Mouse (Mus musculus): ENCODE data around the gene Sik3.
"Not testable (repeated sequence)": the region's sequence is repeated elsewhere in the genome, so short reads cannot be mapped to it uniquely, and the experiment has no call there.

Gene Sik3

DNA sequence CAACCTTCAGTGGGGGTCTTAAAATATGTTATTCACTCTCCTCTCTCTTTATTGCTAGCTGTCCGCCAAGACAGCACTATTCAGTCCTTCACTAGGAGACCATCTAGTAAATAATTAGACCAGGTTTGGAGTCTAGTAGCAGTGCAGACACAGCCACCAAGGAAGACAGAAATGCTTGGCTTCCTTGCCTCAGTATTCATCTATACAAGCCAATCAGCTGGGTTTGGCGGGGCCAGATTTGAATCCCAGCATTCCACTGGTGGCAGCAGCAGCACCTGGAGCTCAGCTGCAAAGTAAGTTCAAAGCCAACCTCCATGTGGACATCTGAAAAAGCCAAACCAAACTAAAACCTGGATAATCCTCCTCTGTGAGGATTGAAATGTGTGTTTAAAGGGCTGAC, 47.6 kb downstream of the Sik3 start:
- DNase-seq: peak; percentile 35 to 41

DNA sequence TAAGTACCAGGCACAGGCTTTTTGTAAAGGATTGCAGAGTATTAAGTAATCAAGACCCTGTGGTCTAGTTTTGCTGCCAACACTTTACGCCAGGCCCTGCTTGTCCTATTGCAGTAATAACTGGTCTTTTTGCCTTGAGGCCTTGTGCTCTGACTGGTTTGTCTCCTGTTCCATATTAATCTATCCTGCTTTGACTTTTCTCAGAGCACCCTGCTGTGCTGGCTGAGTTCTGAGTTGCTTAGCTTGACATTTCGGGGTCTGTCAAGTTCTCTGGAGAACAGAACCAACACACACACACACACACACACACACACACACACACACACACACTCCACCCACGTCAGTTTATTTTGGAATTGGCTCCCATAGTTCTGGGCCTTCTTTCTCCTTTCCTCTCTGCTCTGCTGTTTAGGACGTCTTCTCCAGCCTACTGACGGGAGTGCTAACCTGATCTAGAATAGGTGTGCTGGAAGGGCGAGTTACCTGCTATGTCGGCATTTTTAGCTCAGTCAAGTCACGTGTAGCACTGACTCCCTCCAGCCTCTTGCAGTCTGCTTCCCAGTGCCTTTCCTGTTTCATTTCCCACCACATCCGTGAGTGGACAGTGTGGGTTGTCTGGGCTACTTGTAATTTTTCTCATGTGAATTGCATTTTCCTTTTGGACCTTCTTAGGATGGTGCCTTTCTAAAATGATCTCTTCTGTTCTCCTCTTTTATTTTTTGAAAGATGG, 49.2 kb downstream of the Sik3 start:
- DNase-seq: peak; percentile 41 to 54

DNA sequence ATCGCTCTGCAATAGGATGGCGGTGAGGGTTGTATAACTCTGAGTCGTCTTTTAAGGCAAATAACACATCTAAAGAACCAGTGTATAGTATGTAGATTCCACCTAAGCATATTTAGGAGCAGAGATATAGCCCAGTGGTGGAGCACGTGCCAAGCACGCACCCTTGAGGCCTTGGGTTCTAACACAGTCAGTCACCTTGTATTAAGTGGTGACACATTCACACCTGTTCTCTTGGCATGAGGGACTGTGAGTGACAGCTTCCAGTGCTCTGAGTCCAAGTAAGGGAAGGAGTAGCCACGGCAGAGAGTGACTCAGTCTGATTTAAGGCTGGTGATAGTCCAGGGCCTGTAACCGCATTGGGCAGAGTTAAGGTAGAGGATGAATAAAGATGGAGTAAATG, 51.7 kb downstream of the Sik3 start:
- DNase-seq: no peak

DNA sequence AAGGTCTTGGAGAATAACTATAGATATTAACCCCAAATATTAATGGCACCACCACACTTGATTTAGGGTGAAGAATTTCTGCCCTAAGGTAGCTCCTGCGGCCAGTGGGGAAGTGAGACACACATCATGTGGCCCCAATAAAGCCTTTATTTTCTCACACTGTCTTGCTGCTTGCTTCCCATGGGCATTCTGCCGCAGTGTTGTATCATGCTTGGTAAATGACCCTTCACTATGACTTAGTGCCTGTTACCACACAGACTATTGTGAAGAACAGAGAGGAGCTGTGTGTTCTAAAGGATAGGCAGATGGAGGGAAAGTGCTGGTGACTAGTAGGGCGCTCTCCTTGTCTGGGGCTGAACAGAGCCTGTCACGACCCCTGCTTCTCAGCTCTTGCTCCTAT, 54.1 kb downstream of the Sik3 start:
- no peak for DNase-seq

DNA sequence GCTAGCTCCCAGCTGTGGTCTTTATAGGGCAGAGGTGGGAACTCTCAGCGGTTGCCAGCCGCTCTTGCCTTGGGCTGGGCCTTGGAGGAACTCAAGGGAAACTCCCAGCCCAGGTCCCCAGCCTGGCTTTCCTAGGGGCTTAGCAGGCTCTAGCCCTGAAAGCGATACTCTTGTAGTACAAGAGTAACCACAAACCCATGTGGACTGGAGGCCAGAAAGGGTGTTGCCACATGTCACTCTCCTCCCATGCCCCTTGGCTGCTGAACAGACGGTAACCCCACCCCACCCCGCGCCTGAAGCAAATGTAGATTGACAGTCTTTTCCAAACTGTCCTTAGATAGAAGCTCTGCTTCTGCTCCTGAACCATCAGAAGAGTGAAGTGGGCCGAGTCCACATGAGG, 55.1 kb downstream of the Sik3 start:
- no peak for DNase-seq

DNA sequence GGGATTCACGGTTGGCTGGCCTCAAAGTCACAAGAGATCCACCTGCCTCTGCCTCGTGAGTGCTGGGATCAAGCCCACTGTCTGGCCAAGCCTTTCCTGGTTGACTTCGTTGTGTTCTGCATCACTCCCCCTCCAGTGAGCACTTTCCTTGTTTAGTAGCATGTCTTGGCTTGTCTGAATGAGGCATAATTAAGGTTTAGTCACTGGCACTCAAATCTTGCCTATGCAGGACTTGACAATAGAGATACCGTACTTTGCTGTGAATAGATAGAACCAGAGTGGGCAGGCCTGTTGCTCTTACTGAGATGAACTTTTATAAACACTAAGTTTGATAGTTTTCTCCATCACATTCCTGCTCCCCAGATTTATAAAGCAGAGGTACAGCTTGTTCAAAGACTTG, 56.4 kb downstream of the Sik3 start:
- DNase-seq: peak in 1 of 2 experiments; percentile 51

DNA sequence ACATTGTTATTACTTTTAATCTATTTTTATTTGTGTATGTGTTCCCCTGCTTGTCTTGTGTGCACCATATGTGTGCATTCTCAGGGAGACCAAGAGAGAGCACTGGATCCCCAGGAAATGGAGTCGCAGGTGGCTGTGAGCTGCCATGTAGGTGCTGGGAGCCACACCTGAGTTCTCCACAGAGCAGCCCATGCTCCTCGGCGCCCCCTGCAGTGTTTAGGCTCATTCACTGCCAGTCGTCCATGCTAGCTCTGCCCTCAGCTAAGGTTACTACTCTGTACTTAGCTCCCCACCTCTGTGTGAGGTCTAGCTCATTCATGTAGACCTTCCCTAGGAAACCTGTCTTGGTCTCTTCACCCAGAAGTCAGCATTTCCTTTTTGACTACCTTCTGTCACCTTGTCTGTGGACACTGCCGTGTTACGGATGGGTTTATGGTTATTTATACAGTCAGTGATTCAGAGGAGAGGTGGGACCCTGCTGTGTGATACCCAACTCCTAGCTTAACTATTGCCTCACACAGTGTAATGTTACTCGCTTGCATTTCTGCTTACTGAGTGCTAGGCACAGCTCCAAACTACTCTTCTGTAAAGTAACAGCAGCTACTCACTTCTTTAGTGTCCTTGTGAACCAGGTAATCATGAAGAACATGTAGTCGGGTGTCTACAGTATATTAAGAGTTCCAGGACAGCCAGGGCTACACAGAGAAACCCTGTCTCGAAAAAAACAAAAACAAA, 59.6 kb downstream of the Sik3 start:
- DNase-seq: peak; percentile 43 to 58

DNA sequence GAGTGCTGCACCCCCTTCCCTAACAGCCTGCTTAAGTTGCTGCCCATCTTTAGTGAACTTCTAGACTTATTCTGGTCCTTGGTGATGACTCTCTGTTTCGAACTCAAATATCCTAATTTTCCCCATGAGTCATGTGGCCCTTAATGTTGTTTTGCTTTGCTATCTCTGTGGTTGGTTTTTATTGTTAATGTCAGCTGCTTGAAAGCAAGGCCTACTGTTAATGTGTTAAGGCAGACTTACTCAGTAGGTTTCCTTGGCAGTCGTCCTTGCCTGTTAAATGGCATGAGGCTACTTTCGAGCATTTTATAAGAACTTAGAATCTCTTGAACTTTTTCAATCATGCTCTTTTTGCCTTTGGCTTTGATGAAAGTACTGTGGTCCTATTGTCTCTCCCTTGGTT, 60.8 kb downstream of the Sik3 start:
- DNase-seq: no peak

DNA sequence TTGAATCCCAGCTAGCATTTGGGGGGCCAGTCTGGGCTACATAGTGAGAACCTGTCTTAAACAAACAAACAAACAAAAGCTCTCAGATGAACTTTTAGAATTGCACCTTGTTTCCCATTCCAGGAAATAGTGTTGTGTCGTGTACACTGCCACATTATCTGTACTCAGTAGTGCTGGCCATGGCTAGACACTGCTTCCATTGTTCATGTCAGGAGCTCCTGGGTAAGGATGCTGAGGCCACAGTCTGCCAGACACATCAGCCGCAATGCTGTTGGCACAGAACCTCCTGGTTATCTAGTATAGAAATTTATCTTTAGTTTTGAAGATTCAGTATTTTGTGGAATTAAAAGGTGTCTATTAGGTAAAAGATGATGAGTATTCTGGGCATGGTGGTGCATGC, 63.0 kb downstream of the Sik3 start:
- no peak for DNase-seq

DNA sequence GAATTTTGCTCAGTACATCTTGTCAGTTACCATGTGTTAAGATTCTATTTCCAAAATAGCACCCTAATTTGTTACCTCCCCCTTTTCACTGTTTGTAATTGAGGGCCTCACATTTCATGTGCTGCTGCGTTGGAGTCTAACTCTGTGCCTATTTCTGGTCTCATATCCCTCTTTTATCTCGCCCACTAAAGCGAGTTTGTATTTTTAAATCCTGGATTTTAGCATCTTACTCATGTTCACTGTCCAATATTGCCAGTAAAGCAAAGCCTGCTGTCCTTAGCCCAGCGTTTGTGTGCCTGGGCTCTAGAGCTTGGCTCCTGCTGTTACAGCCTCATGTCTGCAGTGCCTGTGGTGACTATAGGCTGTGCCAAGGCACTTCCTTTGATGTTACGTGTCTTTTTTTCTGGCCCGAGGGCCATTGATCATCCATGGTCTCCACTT, 69.8 kb downstream of the Sik3 start:
- DNase-seq: no peak

DNA sequence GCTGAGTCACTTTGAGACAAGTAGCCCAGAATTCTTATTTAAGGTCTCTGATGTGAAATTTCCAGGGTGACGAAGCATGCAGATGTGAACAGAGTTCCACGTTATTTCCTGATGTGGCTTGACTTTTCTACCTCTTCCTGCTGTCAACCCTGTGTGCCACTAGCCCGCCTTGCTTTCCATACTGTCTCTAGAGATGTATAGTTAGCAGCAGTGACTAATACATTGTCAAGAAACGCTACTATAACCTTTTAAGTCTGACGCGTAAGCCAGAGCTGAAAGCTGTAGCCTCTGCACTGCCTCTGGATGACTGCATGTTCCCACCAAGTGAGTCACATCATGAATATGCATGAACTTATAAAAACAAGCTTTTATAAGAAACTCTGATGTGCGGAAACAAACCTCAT, 70.9 kb downstream of the Sik3 start:
- DNase-seq: no peak

DNA sequence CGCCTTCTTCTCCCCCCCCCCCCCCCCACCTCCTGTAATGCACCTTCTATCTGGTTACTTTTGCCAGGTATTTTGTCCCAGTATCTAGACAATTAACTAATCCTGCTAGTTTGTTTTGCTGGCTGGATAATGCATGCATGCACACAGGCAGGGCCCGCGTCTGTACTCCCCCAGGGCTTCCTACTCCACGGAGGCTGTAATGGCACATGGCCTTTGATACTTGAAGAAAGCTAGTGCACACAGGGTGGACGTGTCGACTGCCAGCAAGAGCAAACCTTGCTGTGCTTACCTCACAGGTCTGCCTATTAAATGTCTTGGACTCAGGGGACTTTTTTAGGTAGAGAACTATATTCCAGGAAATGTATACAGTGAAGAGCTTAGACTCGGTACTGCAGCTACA, 73.3 kb downstream of the Sik3 start:
- DNase-seq: peak; percentile 66 to 80

DNA sequence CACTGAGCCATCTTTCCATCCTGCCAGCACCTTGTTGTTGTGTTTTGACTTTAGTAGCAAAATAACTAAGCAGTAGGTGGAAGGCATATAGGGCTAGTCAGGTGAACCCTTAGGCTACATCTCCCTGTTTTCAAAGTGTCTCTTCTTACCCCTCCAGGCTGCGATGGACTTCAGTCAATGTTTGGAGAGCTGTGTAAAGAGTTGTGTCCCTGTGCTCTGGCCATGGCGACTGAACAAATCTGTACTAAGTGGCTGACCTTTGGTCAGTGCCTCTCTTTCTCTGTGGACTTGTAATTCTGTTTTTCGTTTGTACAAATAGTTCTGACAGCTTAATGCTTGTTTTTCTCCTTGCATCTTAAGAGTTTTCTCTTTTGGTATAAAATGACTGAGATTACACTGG, 74.2 kb downstream of the Sik3 start:
- peak; percentile 53 to 72 for DNase-seq

DNA sequence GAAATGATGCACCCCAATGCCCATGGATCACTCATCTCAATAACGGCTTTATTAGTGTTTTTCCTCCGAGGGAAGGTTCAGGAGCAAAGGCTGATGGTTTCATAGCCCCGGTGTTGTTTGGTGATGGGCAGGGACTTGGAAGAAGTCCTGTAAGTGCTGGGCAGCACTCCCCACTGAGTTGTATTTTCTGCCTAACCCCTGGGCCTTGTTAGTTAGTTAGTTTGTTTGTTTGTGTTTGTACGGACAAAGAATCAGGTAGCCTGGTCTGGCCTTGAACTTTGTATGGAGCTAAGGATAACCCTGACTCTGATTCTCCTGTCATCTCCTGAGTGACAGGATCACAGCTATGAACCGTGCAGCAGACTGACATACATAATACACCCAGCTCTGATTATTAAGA, 74.8 kb downstream of the Sik3 start:
- DNase-seq: no peak

DNA sequence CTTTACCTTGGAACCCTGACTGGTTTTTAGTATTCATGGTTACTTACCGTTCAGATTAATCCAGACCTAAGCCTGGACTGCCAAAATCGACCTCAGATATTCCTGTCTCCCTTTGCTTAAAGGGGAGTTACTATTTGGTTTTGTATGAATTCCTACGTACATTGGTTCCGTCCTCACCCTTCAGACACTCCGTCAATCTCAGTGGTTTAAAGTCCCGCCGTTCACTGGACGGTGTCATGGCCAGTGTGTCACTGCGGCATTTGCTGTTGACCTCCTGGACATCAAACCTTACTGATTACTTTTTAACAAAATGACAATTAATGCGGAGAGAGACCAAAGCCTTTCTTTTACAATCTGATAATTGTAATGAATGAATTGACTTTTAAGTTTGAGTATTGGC, 76.1 kb downstream of the Sik3 start:
- no peak for DNase-seq

DNA sequence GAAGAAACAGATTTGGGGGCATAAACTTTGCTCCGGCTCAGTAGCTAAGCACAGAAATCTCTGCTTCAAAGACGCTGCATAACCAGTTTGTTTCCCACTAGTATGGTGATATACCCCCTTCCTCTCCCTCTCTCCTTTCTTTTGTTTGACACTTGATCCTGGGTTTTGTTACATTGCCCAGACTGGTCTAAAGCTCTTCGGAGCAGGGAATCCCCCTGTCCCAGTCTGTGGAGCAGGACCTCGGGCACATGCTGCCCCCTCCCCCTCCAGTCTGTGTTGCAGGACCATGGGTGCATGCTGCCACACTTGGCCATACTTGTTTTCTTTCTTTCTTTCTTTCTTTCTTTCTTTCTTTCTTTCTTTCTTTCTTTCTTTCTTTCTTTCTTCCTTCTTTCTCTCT, 77.4 kb downstream of the Sik3 start:
- no peak for DNase-seq

DNA sequence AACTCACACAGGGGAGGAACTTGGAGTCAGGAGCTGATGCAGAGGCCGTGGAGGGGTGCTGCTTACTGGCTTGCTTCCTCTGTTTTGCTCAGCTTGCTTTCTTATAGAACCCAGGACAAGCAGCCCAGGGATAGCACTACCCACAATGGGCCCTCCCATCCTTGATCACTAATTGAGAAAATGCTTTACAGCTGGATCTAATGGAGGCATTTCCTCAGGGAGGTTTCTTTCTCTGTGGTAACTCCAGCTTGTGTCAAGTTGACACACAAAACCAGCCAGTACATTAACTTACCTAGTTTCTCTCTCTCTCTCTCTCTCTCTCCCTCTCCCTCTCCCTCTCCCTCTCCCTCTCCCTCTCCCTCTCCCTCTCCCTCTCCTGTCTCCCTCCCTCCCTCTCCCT, 78.5 kb downstream of the Sik3 start:
- not testable (repeated sequence) for DNase-seq

DNA sequence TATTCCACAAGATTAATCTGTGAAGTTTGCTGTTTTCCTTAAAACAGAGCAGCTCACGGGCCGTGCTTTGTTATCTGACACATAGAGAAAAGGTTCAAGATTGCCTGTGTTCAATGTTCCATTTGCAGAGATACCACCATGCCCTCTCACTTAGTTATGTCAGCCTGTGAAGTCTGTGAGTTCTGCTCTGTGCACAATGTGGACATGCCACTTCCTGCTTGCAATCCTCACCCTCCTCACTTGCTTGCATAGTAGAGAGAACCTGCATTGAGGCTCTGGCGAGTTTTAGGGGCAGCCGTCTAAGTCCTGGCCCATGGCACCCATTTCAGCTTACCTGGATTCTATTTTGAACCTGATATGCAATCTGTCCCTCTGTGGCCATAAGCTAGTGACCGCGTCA, 80.0 kb downstream of the Sik3 start:
- no peak for DNase-seq

DNA sequence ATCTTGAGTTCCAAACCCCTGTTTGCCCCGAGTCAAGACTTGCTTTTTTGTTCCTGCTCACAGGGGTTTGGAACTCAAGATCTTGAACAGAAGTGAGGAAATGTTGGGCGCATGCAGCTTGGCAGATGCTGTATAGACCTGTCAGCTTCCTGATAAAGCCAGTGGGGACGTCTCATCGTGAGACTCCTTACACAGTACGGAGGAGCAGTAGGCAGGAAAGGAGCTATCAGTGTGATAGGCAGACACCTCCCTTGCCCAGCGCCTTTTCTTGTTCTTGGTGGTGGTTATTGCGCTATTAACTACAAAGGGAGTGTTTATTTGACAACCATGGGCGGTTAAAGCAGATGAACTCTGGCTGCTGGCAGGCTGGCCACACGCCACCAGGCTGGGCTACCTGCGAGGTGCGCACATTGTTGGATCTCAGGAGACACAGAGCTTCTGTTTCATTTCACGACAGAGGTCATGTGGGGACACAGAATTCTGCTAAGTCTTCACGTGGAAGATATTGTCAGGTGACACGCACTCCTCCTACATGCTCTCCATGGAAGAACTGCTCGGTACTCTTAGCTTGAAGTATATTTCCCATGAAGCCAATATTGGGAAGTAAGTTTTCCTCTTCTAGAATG, 85.9 kb downstream of the Sik3 start:
- peak; percentile 72 to 79 for DNase-seq

DNA sequence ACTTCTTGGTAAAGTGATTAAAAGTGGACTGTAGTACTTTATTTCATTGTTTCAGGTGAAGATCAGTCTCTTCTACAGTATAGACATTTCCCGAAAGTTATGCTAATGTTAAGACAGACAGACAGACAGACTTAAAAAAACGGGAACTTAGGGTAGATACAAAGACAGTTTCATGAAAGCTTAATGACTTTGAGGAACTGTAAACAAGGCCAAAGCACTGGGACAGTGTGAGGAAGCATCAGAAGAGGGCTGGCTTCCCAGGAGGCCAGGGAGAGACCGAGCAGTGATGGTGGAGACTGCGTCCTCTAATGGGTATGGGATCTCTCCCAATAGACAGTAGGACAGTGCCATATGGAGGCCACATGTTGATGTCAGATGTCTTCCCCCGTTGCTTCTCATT, 86.5 kb downstream of the Sik3 start:
- DNase-seq: no peak

DNA sequence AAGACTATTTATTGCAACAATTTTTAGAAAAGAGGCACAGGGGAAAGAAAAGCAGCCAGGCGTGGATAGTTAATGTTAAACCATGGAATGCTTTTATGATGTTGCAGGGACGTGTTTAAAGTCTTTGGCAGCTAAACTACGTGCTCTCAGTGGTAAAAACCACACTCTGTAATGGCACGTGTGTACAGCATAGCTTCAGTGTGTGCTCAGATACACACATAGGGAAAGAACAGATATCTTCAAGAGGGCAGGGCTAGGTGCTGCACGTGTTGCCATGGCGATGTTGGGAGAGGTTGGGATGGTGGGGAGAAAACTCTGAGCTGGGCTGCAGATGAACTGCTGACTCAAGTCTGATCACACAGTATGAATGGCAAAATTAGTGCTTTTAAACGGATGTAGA, 90.5 kb downstream of the Sik3 start:
- DNase-seq: peak; percentile 49 to 77

DNA sequence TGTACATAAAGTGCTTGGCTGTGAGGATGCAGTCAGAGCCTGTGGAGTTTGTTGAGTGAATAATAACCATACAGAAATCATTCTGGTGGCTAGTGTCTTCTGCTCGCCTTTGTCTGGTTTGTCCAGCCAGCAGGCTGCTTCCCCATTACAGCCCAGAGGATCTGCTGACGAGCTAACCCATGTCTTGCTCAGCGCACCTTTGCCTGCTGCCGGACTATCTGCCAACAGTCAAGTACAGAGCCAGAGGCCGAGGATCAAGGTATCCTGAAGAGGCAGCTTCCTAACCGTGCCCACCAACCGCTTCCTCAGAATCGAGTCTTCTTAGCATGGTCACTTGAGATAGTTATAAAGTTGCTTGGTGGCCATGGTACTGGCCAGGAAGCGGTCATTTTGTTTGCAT, 93.5 kb downstream of the Sik3 start:
- peak in 1 of 2 experiments; percentile 49 for DNase-seq

DNA sequence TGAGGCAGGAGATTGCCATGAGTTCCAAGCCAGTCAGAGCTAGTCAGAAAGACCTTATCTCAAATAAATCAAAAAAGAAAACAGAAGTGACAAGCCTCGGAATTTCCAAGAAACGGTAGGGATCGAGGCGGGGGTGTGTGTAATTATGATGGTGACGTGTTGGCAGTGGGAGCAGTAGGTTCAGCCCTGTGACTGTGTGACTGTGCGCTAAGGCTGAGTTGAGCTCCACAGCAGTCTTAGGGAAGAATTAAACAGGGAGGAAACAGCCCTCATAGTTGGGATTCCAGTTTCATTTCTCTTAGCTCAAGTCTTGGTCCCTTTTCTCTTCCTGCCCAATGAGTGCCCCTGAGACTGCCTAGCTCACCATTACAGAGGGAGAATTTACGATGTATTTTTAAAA, 98.0 kb downstream of the Sik3 start:
- peak; percentile 46 to 53 for DNase-seq

DNA sequence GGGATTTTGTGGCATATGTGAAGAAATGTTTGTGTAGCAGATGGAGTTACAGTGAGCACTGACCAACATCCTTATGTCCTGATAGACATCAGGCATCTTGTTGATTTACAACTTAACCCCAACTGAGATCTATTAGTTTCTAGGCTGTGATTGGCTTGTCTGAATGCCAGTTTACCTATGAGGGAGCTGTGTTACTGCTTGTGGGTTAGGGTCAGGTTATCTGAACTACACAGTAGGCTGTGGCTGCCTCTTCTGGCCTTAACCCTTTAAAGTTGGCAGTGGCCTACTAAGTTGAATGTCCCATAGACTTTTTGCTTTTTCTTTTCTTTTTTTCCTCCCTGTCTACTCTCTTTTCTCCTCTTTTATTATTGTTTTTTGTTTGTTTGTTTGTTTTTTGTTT, 98.7 kb downstream of the Sik3 start:
- no peak for DNase-seq

Measured in kidney, postnatal 36 days (tissue).